Mouse (Mus musculus) cortical plate, adult 2 months (tissue): ENCODE measurements at regions not wholly inside any gene's neighbourhood (a gene's known extent, or its start where the extent isn't known, plus 50 kb on each side); places are given as distances from the start of the nearest gene placed in this dataset.

Experiments used
- CTCF ChIP-seq: fragments of 200-500 bp; IDR thresholded peaks from 2 replicates; pipeline ENCODE4 v1.5.1; 2011; ENCODE audit warnings: mild to moderate bottlenecking, control low read depth, low read length; ENCODE audit not compliant: insufficient read depth; ENCODE audit errors: extremely low read depth
- POLR2A ChIP-seq: fragments of 200-500 bp; IDR thresholded peaks from 2 replicates; pipeline ENCODE4 v1.6.1; 2011; ENCODE audit warnings: mild to moderate bottlenecking, low read length, control low read depth; ENCODE audit not compliant: insufficient read depth; ENCODE audit errors: extremely low read depth

DNA sequence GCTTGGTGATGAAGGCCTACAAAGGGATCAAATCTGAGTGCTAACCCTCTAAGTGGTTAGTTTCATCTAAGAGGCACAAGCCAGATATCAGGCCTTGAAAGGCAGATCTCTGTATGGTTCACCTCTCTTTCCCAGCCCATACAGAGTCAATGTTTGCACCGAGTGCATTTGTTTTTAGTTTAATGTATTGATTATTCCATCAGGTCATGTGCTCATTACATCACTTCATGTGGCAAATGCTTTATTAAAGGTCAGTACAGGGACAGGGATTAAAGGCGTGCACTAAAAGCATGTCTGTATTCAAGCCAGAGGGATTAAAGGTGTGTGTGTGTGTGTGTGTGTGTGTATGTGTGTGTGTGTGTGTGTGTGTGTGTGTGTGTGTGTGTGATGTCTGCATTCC lies 132.5 kb upstream of the Dcn start:
- no peak for TF ChIP-seq POLR2A
- TF ChIP-seq CTCF: no peak
